Mouse (Mus musculus) forebrain, embryonic 12.5 days (tissue): Measurements from ENCODE around the gene Urm1. TPM values are rescaled to one million over a fixed set of nuclear protein-coding genes. Genes with fewer than 3 reads are reported as not detected.
"Not testable (repeated sequence)": the region's sequence is repeated elsewhere in the genome, so short reads cannot be mapped to it uniquely, and the experiment has no call there.

Experiments used
- ATAC-seq: fragments of 200-750 bp; cut with Nextera tagmentation; 2 replicates; pipeline ENCODE4 v1.8.0; 2017; ENCODE audit warnings: moderate TSS enrichment; ENCODE audit not compliant: low FRiP score
- H3K27ac ChIP-seq: fragments of 300-500 bp; sonication (generic); 2 replicates; pipeline ENCODE4 v1.5.1; 2016; ENCODE audit warnings: mild to moderate bottlenecking
- H3K27me3 ChIP-seq: fragments of 300-500 bp; sonication (generic); 2 replicates; pipeline ENCODE4 v1.6.1; 2016; ENCODE audit warnings: mild to moderate bottlenecking
- H3K36me3 ChIP-seq: fragments of 300-500 bp; sonication (generic); replicated peaks from 2 replicates; pipeline ENCODE4 v1.6.1; 2016; ENCODE audit warnings: mild to moderate bottlenecking
- H3K4me1 ChIP-seq: fragments of 300-500 bp; sonication (generic); 2 replicates; pipeline ENCODE4 v1.6.1; 2016
- H3K4me2 ChIP-seq: fragments of 300-500 bp; sonication (generic); 2 replicates; pipeline ENCODE4 v1.6.1; 2016; ENCODE audit warnings: mild to moderate bottlenecking, moderate library complexity
- H3K4me3 ChIP-seq: fragments of 300-500 bp; sonication (generic); replicated peaks from 2 replicates; pipeline ENCODE4 v1.5.1; 2016; ENCODE audit warnings: mild to moderate bottlenecking
- H3K9ac ChIP-seq: fragments of 300-500 bp; sonication (generic); 2 replicates; pipeline ENCODE4 v1.6.1; 2016; ENCODE audit warnings: mild to moderate bottlenecking
- H3K9me3 ChIP-seq: fragments of 300-500 bp; sonication (generic); 2 replicates; pipeline ENCODE4 v1.6.1; 2016
- WGBS: fragments of 180-500 bp; shearing (Covaris S2); methylation state at CpG from one replicate; pipeline ENCODE4 v1.1.7; 2016; 5-methylcytosine and 5-hydroxymethylcytosine counted together
- polyA plus RNA-seq: library from polyadenylated mRNA; unstranded; fragments of >200 nt; fragmentation: Nextera tagmentation; extraction: Ambion mirVana; gene quantifications from 2 replicates; pipeline ENCODE4 v1.2.1, GENCODE M21; 2016

The Urm1 gene
- 13.6 and 14.9 TPM in 2 replicates for polyA plus RNA-seq

- Histone ChIP-seq H3K9me3 (no peaks in the 10 kb centered on the region), H3K36me3 (peaks cover 17% of the 10 kb centered on the region), H3K4me1 (peaks cover 27% of the 10 kb centered on the region), H3K27ac (peak within 1 kb of the TSS; percentile 95), H3K9ac (peak within 1 kb of the TSS; percentile 54), H3K4me2 (peak within 1 kb of the TSS; percentile 61), H3K4me3 (peak within 1 kb of the TSS; percentile 36), H3K27me3 (peaks cover 37% of the 10 kb centered on the region)
- ATAC-seq, result peak; percentile 80
- WGBS, result under 1% methylated on average over 35 of the region's 35 CpGs
These were observed at the start of gene Urm1 for GRCm38 (mm10) chr2:29820025-29820817. TSS of gene Urm1 (plus strand) at chr2:29820075.

DNA sequence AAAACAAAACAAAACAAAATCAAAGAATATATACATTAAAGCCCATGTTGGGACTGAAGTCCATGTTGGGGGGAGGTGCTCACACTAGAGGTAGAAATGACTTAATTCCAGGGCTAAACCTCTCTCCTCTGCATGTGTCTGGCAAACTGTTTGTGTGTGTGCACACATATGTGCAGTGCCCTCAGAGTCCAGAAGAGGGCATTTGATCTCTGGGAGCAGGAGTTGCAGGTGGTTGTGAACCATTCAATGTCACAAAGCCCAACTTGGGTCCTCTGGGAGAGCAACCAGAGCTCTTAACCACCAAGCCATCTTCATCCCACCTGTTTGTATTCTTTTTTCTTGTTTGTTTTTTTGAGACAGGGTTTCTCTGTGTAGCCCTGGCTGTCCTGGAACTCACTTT is 49.7 kb upstream of the Urm1 start:
- Histone ChIP-seq H3K9me3 (no peaks in the 10 kb centered on the region), H3K9ac (no peak overlapping the region), H3K27me3 (no peaks in the 10 kb centered on the region), H3K4me2 (no peak overlapping the region), H3K27ac (no peak overlapping the region), H3K4me3 (no peak overlapping the region), H3K36me3 (peaks cover 9% of the 10 kb centered on the region), H3K4me1 (no peaks in the 10 kb centered on the region)
- ATAC-seq, result no peak

DNA sequence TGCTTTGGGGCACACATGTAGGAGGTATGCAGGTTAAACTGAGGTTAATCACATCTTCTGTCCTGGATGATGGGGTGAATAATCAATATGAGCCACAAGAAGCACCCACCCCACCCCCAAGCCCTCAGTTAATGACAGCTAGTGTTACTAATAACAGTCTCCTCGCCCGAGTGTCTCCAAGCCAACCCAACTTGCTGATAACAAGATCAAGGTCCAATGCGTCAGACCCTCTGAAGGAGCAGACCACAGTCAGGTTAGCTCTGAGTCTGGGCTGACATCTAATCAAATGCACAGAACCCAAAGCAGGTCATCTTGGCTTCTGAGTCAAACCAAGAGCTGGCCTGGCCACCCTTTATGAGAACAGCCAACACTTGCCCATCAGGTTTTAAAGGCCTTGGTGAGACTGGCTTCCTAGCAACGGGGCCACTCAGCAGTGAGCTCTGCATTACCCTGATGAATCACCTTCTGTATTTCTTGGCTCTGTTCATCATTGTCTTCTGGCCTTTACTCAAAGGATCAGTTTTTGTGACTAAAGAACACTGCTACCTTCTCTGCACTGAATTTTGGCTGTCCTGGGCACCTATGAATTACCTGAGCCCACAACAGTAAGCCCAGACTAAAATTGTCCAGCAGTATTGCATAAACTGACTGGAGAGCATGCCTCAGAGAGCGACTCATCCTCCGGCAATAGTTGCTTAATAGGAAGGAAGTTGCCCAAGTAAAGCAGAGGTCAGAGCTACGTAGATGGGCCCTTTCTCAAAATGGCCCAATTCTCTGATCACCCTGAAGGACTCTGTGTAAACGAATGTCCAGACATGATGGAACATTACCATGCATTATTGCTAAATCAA is 48.0 kb upstream of the Urm1 start:
- Histone ChIP-seq H3K4me1 (no peaks in the 10 kb centered on the region), H3K36me3 (peaks cover 18% of the 10 kb centered on the region), H3K4me2 (no peak overlapping the region), H3K4me3 (no peak overlapping the region), H3K27me3 (no peaks in the 10 kb centered on the region), H3K9ac (no peak overlapping the region), H3K27ac (no peak overlapping the region), H3K9me3 (no peaks in the 10 kb centered on the region)
- 89% methylated on average over 8 of the region's 8 CpGs for WGBS
- ATAC-seq, result no peak

- ATAC-seq, result no peak
- H3K36me3 ChIP-seq, result peaks cover 33% of the 10 kb centered on the region
- H3K4me3 ChIP-seq, result no peak overlapping the region
- H3K27ac ChIP-seq, result no peak overlapping the region
- H3K9ac ChIP-seq, result no peak overlapping the region
- H3K4me1 ChIP-seq, result no peaks in the 10 kb centered on the region
- 91% methylated on average over 4 of the region's 4 CpGs for WGBS
- no peaks in the 10 kb centered on the region for H3K9me3 ChIP-seq
- H3K4me2 ChIP-seq, result no peak overlapping the region
- no peaks in the 10 kb centered on the region for H3K27me3 ChIP-seq
These were observed 46.6 kb upstream of the Urm1 start for GRCm38 (mm10) chr2:29773323-29773722.

DNA sequence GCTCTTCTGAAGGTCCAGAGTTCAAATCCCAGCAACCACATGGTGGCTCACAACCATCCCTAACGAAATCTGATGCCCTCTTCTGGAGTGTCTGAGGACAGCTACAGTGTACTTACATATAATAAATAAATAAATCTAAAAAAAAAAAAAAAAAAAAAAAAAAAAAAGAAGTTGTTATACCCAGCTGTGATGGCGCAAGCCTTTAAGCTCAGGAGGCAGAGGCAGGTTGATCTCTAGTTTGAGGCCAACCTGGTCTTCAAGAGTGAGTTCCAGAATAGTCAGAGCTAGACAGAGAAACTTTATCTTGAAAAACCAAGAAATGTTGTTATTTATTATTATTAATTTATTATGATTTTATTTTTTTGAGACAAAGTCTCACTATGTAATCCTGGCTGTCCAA is 38.6 kb upstream of the Urm1 start:
- H3K27me3 ChIP-seq, H3K4me1 ChIP-seq, ATAC-seq, H3K4me3 ChIP-seq, H3K4me2 ChIP-seq, H3K9ac ChIP-seq, H3K9me3 ChIP-seq, H3K27ac ChIP-seq: not testable (repeated sequence)
- WGBS, result 98% methylated on average over 2 of the region's 2 CpGs
- peaks cover 94% of the 10 kb centered on the region for H3K36me3 ChIP-seq

DNA sequence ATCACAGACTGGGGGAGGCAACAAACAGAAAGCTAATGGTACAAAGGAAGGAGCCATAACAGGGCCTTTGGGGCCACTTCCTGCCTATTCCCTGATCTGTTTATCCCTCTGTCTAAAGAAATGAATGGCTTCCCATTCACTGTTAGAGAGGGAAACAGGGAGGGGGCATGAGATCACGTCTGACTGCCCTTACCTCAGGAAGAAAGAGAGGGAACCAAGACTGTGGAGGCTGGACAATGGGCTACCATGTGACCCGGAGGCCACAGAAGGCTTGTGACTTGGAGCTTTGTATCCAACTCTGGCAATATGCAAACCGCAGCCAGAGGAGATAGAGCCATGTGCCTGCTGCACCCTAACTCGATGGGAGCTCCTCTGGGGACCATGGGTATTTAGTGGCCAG is 35.6 kb upstream of the Urm1 start:
- peaks cover 67% of the 10 kb centered on the region for H3K36me3 ChIP-seq
- no peaks in the 10 kb centered on the region for H3K27me3 ChIP-seq
- no peak overlapping the region for H3K9ac ChIP-seq
- H3K4me2 ChIP-seq, result no peak overlapping the region
- H3K9me3 ChIP-seq, result no peaks in the 10 kb centered on the region
- H3K4me3 ChIP-seq, result no peak overlapping the region
- H3K27ac ChIP-seq, result no peak overlapping the region
- ATAC-seq, result no peak
- peaks cover 17% of the 10 kb centered on the region for H3K4me1 ChIP-seq
- WGBS, result 76% methylated on average over 4 of the region's 4 CpGs

DNA sequence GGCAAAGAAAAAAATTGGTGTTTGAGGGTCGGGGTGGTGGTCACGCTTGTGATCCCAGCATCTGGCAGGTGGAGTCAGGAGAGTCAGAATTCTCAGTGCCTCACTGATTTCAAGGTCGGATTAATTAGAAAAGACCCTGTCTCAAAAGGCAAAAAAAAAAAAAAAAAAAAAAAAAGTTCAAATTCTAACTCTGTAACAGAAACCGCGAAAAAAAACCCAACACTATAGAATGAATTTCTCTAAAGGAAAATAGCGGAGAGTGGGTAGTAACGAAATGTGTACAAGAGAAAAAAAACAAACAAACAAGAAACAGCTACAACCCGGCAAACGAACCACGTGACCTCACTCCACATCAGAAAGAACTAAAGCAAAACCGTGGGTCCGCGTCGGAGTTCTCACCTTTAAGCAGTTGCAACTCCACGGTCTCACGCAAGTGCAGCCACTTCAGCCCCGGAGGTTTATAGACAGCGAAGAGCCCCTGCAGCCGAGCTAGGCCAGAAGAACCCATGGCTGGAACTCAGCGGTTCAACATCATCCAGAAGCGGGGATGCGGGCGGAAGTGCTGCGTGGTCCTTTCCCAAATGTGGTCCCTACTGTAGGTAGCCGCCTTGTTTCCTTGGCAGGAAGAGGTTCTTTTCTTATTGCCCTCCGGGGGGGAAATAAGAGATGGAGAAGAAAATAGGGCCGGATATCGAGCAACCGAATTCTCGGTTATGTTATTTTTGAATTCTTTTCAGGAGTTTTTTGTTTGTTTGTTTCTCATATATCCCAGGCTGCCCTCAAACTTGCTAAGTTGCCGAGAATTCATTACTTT is 32.6 kb upstream of the Urm1 start, which contains the start of gene Coq4:
TSS of gene Coq4 (plus strand) at position 390 of the 814 bp plus-strand sequence.
- peak; percentile 91 for ATAC-seq
- Histone ChIP-seq H3K27ac (peak within 1 kb of the TSS; percentile 75), H3K27me3 (no peaks in the 10 kb centered on the region), H3K36me3 (peaks cover 61% of the 10 kb centered on the region), H3K9me3 (no peaks in the 10 kb centered on the region), H3K4me3 (peak within 1 kb of the TSS; percentile 78), H3K9ac (peak within 1 kb of the TSS; percentile 75), H3K4me2 (peak within 1 kb of the TSS; percentile 79), H3K4me1 (peaks cover 17% of the 10 kb centered on the region)
- WGBS, result 2% methylated on average over 31 of the region's 31 CpGs

- ATAC-seq, result peak; percentile 84
- Histone ChIP-seq H3K4me2 (peak within 1 kb of the TSS; percentile 79), H3K36me3 (peaks cover 60% of the 10 kb centered on the region), H3K4me3 (peak within 1 kb of the TSS; percentile 78), H3K9me3 (no peaks in the 10 kb centered on the region), H3K27ac (peak within 1 kb of the TSS; percentile 75), H3K9ac (peak within 1 kb of the TSS; percentile 75), H3K4me1 (peaks cover 17% of the 10 kb centered on the region), H3K27me3 (no peaks in the 10 kb centered on the region)
- under 1% methylated on average over 45 of the region's 45 CpGs for WGBS
These were observed 31.8 kb upstream of the Urm1 start, which contains the start of gene Trub2 for GRCm38 (mm10) chr2:29787937-29788681. TSS of gene Trub2 (minus strand) at chr2:29788502.

DNA sequence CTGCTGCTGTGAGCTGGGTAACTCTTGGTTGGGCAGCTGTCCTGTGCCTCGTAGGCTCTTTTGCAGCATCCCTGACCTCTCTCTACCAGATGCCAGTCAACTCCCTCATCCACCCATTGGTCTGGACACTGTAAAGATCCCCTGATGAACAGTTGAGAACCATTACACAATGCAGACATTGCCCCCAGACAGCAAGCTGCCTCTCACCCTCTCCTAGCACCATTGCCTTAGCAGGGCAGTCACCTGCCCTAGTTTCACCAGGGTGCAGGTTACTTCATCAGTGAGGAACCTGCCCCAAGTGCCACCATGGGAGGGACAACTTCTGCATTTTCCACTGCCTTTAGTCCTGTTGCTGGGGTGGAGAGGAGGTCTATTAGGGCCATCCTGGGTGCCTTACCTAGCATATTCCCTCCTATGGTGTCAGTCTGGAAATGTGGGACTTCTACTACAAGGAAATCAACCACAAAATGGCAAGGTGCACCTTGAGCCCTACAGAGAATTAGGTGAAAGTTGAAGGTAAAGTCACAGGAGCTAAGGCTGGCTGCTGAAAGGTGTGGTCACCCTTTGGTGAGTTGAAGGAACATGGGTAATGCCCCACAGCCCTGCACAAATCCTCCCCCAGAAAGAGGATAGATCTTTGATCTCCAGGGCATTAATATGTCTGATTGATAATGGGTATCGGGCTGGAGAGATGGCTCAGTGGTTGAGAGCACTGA is 26.9 kb upstream of the Urm1 start:
- no peak for ATAC-seq
- 93% methylated on average over 2 of the region's 2 CpGs for WGBS

DNA sequence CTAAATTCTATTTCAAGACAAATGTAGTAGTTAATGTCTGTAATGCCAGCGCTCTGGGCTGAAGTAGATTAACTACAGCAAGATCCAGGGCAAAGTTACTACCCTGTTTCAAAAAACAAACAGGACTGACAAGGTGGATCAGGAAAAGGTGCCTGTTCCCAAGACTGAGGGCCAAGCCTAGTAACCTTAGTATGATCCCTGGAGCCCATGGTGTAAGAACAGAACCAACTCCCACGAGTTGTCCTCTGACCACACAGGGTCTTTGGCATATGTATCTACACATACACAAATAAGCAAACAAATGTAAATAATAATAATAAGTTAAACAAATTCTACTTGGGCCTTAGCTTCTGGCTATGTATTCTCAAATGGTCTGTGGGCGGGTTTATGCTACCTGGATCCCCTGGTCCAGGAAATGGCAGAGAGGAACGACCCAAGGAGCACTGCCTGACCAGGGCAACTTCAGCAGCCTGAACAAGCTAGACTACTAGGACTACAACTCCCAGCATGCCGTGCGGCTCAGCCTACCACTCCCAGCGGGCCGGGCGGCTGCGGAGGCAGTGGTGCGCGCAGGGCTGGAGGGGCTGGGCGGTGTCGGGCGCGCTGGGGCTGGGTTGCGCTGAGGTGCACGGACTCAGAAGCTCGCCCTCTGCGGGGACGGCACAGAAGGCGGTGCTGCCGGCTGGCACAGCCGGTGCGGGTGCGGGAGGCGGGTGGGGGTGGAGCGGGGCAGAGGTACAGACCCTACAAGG is 17.6 kb upstream of the Urm1 start, which contains the start of gene Slc27a4:
TSS of gene Slc27a4 (plus strand) at position 560 of the 752 bp plus-strand sequence.
- H3K9ac ChIP-seq, result peak within 1 kb of the TSS; percentile 93
- H3K36me3 ChIP-seq, result peaks cover 30% of the 10 kb centered on the region
- H3K4me3 ChIP-seq, result peak within 1 kb of the TSS; percentile 85
- peak within 1 kb of the TSS; percentile 92 for H3K27ac ChIP-seq
- no peaks in the 10 kb centered on the region for H3K9me3 ChIP-seq
- WGBS, result 5% methylated on average over 27 of the region's 28 CpGs
- ATAC-seq, result peak; percentile 99
- peaks cover 13% of the 10 kb centered on the region for H3K27me3 ChIP-seq
- peak within 1 kb of the TSS; percentile 79 for H3K4me2 ChIP-seq
- H3K4me1 ChIP-seq, result peaks cover 14% of the 10 kb centered on the region

More for the DNA sequence above, 26.9 kb upstream of the Urm1 start:
- Histone ChIP-seq H3K4me3 (no peak overlapping the region), H3K4me1 (peaks cover 10% of the 10 kb centered on the region), H3K27me3 (no peaks in the 10 kb centered on the region), H3K9ac (no peak overlapping the region), H3K36me3 (peaks cover 59% of the 10 kb centered on the region), H3K4me2 (no peak overlapping the region), H3K27ac (no peak overlapping the region), H3K9me3 (no peaks in the 10 kb centered on the region)
